Mouse (Mus musculus) embryonic fibroblast, embryonic 13.5 days (primary cell): ENCODE measurements at regions not wholly inside any gene's neighbourhood (a gene's known extent, or its start where the extent isn't known, plus 50 kb on each side); places are given as distances from the start of the nearest gene placed in this dataset.

ENCODE experiments used
- CTCF ChIP-seq: IDR thresholded peaks from 2 replicates; pipeline ENCODE4 v1.5.1; 2011; ENCODE audit warnings: mild to moderate bottlenecking, control low read depth, low read length, moderate library complexity, borderline replicate concordance; ENCODE audit not compliant: insufficient read depth
- POLR2A ChIP-seq: IDR thresholded peaks from 2 replicates; pipeline ENCODE4 v1.6.1; 2011; ENCODE audit warnings: low read depth, mild to moderate bottlenecking, control low read depth, low read length, moderate library complexity

- TF ChIP-seq CTCF (no peak), POLR2A (no peak)
These were observed 86.9 kb downstream of the Inhbb start for GRCm38 (mm10) chr1:119335171-119335570.
